Mouse (Mus musculus) limb, embryonic 12.5 days (tissue): ENCODE results near the gene Actr1b. TPM values are rescaled to one million over a fixed set of nuclear protein-coding genes. Genes with fewer than 3 reads are reported as not detected.

ENCODE experiments used
- ATAC-seq: fragments of 200-750 bp; cut with Nextera tagmentation; 2 replicates; pipeline ENCODE4 v1.8.0; 2017; ENCODE audit warnings: low read depth, moderate TSS enrichment; ENCODE audit not compliant: insufficient number of reproducible peaks, insufficient read depth, low FRiP score, low TSS enrichment
- H3K27ac ChIP-seq: fragments of 300-500 bp; sonication (generic); 2 replicates; pipeline ENCODE4 v1.5.1; 2016; ENCODE audit warnings: mild to moderate bottlenecking, moderate library complexity
- H3K27me3 ChIP-seq: fragments of 300-500 bp; sonication (generic); 2 replicates; pipeline ENCODE4 v1.6.1; 2016; ENCODE audit warnings: mild to moderate bottlenecking, moderate library complexity
- H3K36me3 ChIP-seq: fragments of 300-500 bp; sonication (generic); 2 replicates; pipeline ENCODE4 v1.6.1; 2016; ENCODE audit warnings: mild to moderate bottlenecking, moderate library complexity
- H3K4me1 ChIP-seq: fragments of 300-500 bp; sonication (generic); replicated peaks from 2 replicates; pipeline ENCODE4 v1.6.1; 2016
- H3K4me2 ChIP-seq: fragments of 300-500 bp; sonication (generic); 2 replicates; pipeline ENCODE4 v1.6.1; 2016; ENCODE audit warnings: mild to moderate bottlenecking, moderate library complexity
- H3K4me3 ChIP-seq: fragments of 300-500 bp; sonication (generic); replicated peaks from 2 replicates; pipeline ENCODE4 v1.5.1; 2016; ENCODE audit warnings: mild to moderate bottlenecking
- H3K9ac ChIP-seq: fragments of 300-500 bp; sonication (generic); replicated peaks from 2 replicates; pipeline ENCODE4 v1.6.1; 2016; ENCODE audit warnings: mild to moderate bottlenecking, moderate library complexity
- H3K9me3 ChIP-seq: fragments of 300-500 bp; sonication (generic); 2 replicates; pipeline ENCODE4 v1.6.1; 2016; ENCODE audit warnings: mild to moderate bottlenecking, moderate library complexity
- WGBS: fragments of 180-500 bp; shearing (Covaris S2); methylation state at CpG from one replicate; pipeline ENCODE4 v1.1.7; 2016; 5-methylcytosine and 5-hydroxymethylcytosine counted together
- polyA plus RNA-seq: library from polyadenylated mRNA; unstranded; fragments of >200 nt; fragmentation: Nextera tagmentation; extraction: Ambion mirVana; gene quantifications from 2 replicates; pipeline ENCODE4 v1.2.1, GENCODE M21; 2016

Actr1b gene
- polyA plus RNA-seq, 1 experiment from 2014 or later: 114 TPM

- Histone ChIP-seq H3K9ac (no peak overlapping the region), H3K36me3 (peaks cover 64% of the 10 kb centered on the region)
Observed at GRCm38 (mm10) chr1:36697030-36697429, 17.2 kb downstream of the Actr1b start.

GRCm38 (mm10) chr1:36696411-36696810 lies 17.8 kb downstream of the Actr1b start:
- H3K27me3 ChIP-seq: no peaks in the 10 kb centered on the region
- H3K27ac ChIP-seq: no peak overlapping the region
- H3K4me1 ChIP-seq: peaks cover 9% of the 10 kb centered on the region
- H3K36me3 ChIP-seq: peaks cover 58% of the 10 kb centered on the region
- no peak overlapping the region for H3K4me2 ChIP-seq
- no peak overlapping the region for H3K4me3 ChIP-seq
- H3K9ac ChIP-seq: no peak overlapping the region
- 61% methylated on average over 6 of the region's 6 CpGs for WGBS
- ATAC-seq: no peak
- H3K9me3 ChIP-seq: no peaks in the 10 kb centered on the region

More at GRCm38 (mm10) chr1:36697030-36697429, 17.2 kb downstream of the Actr1b start:
- H3K4me1 ChIP-seq: peaks cover 6% of the 10 kb centered on the region
- no peak overlapping the region for H3K4me3 ChIP-seq
- H3K4me2 ChIP-seq: no peak overlapping the region
- ATAC-seq: no peak
- H3K27me3 ChIP-seq: no peaks in the 10 kb centered on the region
- no peaks in the 10 kb centered on the region for H3K9me3 ChIP-seq
- no peak overlapping the region for H3K27ac ChIP-seq
- 68% methylated on average over 5 of the region's 5 CpGs for WGBS

- H3K27ac ChIP-seq: no peak overlapping the region
- peaks cover 43% of the 10 kb centered on the region for H3K36me3 ChIP-seq
- H3K9me3 ChIP-seq: no peaks in the 10 kb centered on the region
- H3K9ac ChIP-seq: no peak overlapping the region
- ATAC-seq: no peak
- H3K4me2 ChIP-seq: no peak overlapping the region
- H3K27me3 ChIP-seq: no peaks in the 10 kb centered on the region
- whole genome bisulfite sequencing: 86% methylated on average over 6 of the region's 6 CpGs
- H3K4me3 ChIP-seq: no peak overlapping the region
- H3K4me1 ChIP-seq: peaks cover 12% of the 10 kb centered on the region
Observed at GRCm38 (mm10) chr1:36694871-36695270, 19.4 kb downstream of the Actr1b start.

- peak; percentile 89 for ATAC-seq
- Histone ChIP-seq H3K27me3 (no peaks in the 10 kb centered on the region), H3K4me1 (peaks cover 12% of the 10 kb centered on the region), H3K4me3 (peak within 1 kb of the TSS; percentile 87), H3K4me2 (peak within 1 kb of the TSS; percentile 89), H3K9ac (peak within 1 kb of the TSS; percentile 80), H3K9me3 (no peaks in the 10 kb centered on the region), H3K27ac (peak within 1 kb of the TSS; percentile 25; the same call in 1 of the 2 replicates), H3K36me3 (peaks cover 24% of the 10 kb centered on the region)
- 1% methylated on average over 68 of the region's 68 CpGs for WGBS
Observed at GRCm38 (mm10) chr1:36691271-36692155, 22.7 kb downstream of the Actr1b start, which contains the start of gene Cox5b. Gene Cox5b, plus strand, starts transcription at chr1:36691449.

GRCm38 (mm10) chr1:36690671-36691235 lies 23.5 kb downstream of the Actr1b start:
- peak; percentile 23 for ATAC-seq
- Histone ChIP-seq H3K4me1 (peaks cover 12% of the 10 kb centered on the region), H3K36me3 (peaks cover 24% of the 10 kb centered on the region), H3K4me2 (peak overlapping the region; percentile 89), H3K4me3 (peak overlapping the region; percentile 87), H3K9ac (peak overlapping the region; percentile 80), H3K27ac (peak overlapping the region; percentile 5; the same call in 1 of the 2 replicates), H3K9me3 (no peaks in the 10 kb centered on the region), H3K27me3 (no peaks in the 10 kb centered on the region)
- 62% methylated on average over 11 of the region's 11 CpGs for WGBS

- Histone ChIP-seq H3K9me3 (no peaks in the 10 kb centered on the region), H3K27ac (peak overlapping the region; percentile 29; the same call in 1 of the 2 replicates), H3K4me2 (no peak overlapping the region), H3K4me1 (peaks cover 3% of the 10 kb centered on the region; the same call in 1 of the 2 replicates), H3K36me3 (no peaks in the 10 kb centered on the region), H3K9ac (no peak overlapping the region), H3K4me3 (no peak overlapping the region), H3K27me3 (no peaks in the 10 kb centered on the region)
- 11% methylated on average over 13 of the region's 13 CpGs for WGBS
- peak; percentile 79; the same call in 1 of the 2 replicates for ATAC-seq
Observed at GRCm38 (mm10) chr1:36683810-36684467, 30.3 kb downstream of the Actr1b start.

- no peak for ATAC-seq
- Histone ChIP-seq H3K4me3 (no peak within 1 kb of the TSS), H3K4me2 (no peak within 1 kb of the TSS), H3K9me3 (no peaks in the 10 kb centered on the region), H3K27me3 (no peaks in the 10 kb centered on the region), H3K36me3 (no peaks in the 10 kb centered on the region), H3K9ac (no peak within 1 kb of the TSS), H3K27ac (peak within 1 kb of the TSS; percentile 29; the same call in 1 of the 2 replicates), H3K4me1 (peaks cover 3% of the 10 kb centered on the region; the same call in 1 of the 2 replicates)
- 92% methylated on average over 39 of the region's 39 CpGs for WGBS
Observed at GRCm38 (mm10) chr1:36682620-36683355, 31.4 kb downstream of the Actr1b start, which contains the start of gene Fam178b. Gene Fam178b, minus strand, starts transcription at chr1:36683183.

GRCm38 (mm10) chr1:36680893-36681292 lies 33.3 kb downstream of the Actr1b start:
- 76% methylated on average over 7 of the region's 7 CpGs for WGBS
- Histone ChIP-seq H3K4me2 (no peak overlapping the region), H3K4me1 (peaks cover 3% of the 10 kb centered on the region; the same call in 1 of the 2 replicates), H3K4me3 (no peak overlapping the region), H3K9ac (no peak overlapping the region), H3K36me3 (no peaks in the 10 kb centered on the region), H3K9me3 (no peaks in the 10 kb centered on the region), H3K27me3 (no peaks in the 10 kb centered on the region), H3K27ac (no peak overlapping the region)
- no peak for ATAC-seq

- no peak overlapping the region for H3K9ac ChIP-seq
- 15% methylated on average over 3 of the region's 3 CpGs for WGBS
Observed at GRCm38 (mm10) chr1:36674936-36675335, 39.3 kb downstream of the Actr1b start.

GRCm38 (mm10) chr1:36672648-36673350 lies 41.4 kb downstream of the Actr1b start:
- no peaks in the 10 kb centered on the region for H3K27me3 ChIP-seq
- no peak overlapping the region for H3K27ac ChIP-seq
- ATAC-seq: no peak
- no peaks in the 10 kb centered on the region for H3K4me1 ChIP-seq
- 63% methylated on average over 16 of the region's 16 CpGs for WGBS
- no peak overlapping the region for H3K4me3 ChIP-seq
- H3K9me3 ChIP-seq: no peaks in the 10 kb centered on the region
- H3K36me3 ChIP-seq: no peaks in the 10 kb centered on the region
- H3K4me2 ChIP-seq: no peak overlapping the region
- no peak overlapping the region for H3K9ac ChIP-seq

More at GRCm38 (mm10) chr1:36674936-36675335, 39.3 kb downstream of the Actr1b start:
- H3K4me1 ChIP-seq: no peaks in the 10 kb centered on the region
- no peaks in the 10 kb centered on the region for H3K9me3 ChIP-seq
- no peak overlapping the region for H3K4me3 ChIP-seq
- no peak overlapping the region for H3K27ac ChIP-seq
- no peaks in the 10 kb centered on the region for H3K27me3 ChIP-seq
- H3K4me2 ChIP-seq: no peak overlapping the region
- no peaks in the 10 kb centered on the region for H3K36me3 ChIP-seq
- no peak for ATAC-seq
